Mouse (Mus musculus) spleen, adult 2 months (tissue): ENCODE data around the gene Pitpnc1. TPM values are rescaled to one million over a fixed set of nuclear protein-coding genes. Genes with fewer than 3 reads are reported as not detected.

Source experiments
- DNase-seq, 2 experiments: peaks; one replicate each; pipeline versions ENCODE4 v3.0.0 to v3.0.0-alpha.2; 2012 to 2021; ENCODE audit warnings: low spot score in 2 of 2, low read depth in 1 of 2
- H3K27ac ChIP-seq: fragments of 200-500 bp; 2 replicates; pipeline ENCODE4 v1.5.1; 2012; ENCODE audit warnings: low read length, inconsistent platforms; ENCODE audit not compliant: insufficient read depth
- H3K27me3 ChIP-seq: fragments of 200-500 bp; 2 replicates; pipeline ENCODE4 v1.6.1; 2012; ENCODE audit warnings: mild to moderate bottlenecking, moderate library complexity, low read length, inconsistent platforms; ENCODE audit not compliant: control insufficient read depth, insufficient read depth
- H3K36me3 ChIP-seq: fragments of 200-500 bp; 2 replicates; pipeline ENCODE4 v1.6.1; 2012; ENCODE audit warnings: mild to moderate bottlenecking, low read length, inconsistent platforms; ENCODE audit not compliant: control insufficient read depth, insufficient read depth
- H3K4me1 ChIP-seq: fragments of 200-500 bp; 2 replicates; pipeline ENCODE4 v1.6.1; 2011; ENCODE audit warnings: inconsistent platforms; ENCODE audit not compliant: control insufficient read depth, insufficient read depth, insufficient read length
- H3K4me3 ChIP-seq: fragments of 200-500 bp; 2 replicates; pipeline ENCODE4 v1.5.1; 2011; ENCODE audit warnings: mild to moderate bottlenecking, inconsistent platforms; ENCODE audit not compliant: insufficient read depth, insufficient read length; ENCODE audit errors: extremely low read depth
- CTCF ChIP-seq: fragments of 200-500 bp; IDR thresholded peaks from 2 replicates; pipeline ENCODE4 v1.5.1; 2011; ENCODE audit warnings: mild to moderate bottlenecking, inconsistent platforms; ENCODE audit not compliant: insufficient read depth, insufficient read length, insufficient replicate concordance; ENCODE audit errors: extremely low read depth
- POLR2A ChIP-seq: fragments of 200-500 bp; IDR thresholded peaks from 2 replicates; pipeline ENCODE4 v1.6.1; 2011; ENCODE audit warnings: low read depth, low read length, inconsistent platforms
- WGBS: fragments of 180-500 bp; shearing (Covaris S2); methylation state at CpG from one replicate; pipeline ENCODE4 v1.1.7; 2018; 5-methylcytosine and 5-hydroxymethylcytosine counted together
- polyA plus RNA-seq: library from polyadenylated mRNA; depleted of rRNA; stranded (reverse); fragments of >200 nt; gene quantifications from 2 replicates; pipeline ENCODE4 v1.2.3, GENCODE M21; 2012

The Pitpnc1 gene
- polyA plus RNA-seq, 1 experiment, result 6.4 TPM

DNA sequence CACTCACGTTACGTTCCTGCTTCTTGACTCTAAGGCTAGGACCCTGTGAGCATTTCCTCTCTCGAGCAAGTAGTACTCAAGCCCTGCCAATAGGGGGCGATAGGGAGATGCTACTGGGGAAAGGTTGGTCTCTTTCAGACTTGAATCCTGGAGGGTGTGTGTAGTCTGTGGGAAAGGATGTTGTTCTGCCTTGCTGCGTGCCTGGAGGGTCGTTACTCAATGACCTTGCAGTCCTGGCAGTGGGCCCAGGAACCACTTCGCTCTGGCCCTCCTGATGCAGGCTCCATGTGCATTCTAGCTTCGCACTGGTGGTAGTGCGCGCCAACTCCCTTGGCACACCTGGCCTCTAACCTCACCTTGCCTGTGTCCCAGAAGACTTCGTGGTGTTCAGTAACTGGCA lies 215.3 kb downstream of the Pitpnc1 start:
- Histone ChIP-seq H3K4me1 (no peaks in the 10 kb centered on the region), H3K36me3 (peaks cover 4% of the 10 kb centered on the region; the same call in 1 of the 2 replicates), H3K4me3 (no peak overlapping the region), H3K27ac (no peak overlapping the region), H3K27me3 (no peaks in the 10 kb centered on the region)
- DNase-seq, result no peak
- TF ChIP-seq CTCF, result no peak
- no peak for TF ChIP-seq POLR2A
- WGBS, result 91% methylated on average over 11 of the region's 11 CpGs

DNA sequence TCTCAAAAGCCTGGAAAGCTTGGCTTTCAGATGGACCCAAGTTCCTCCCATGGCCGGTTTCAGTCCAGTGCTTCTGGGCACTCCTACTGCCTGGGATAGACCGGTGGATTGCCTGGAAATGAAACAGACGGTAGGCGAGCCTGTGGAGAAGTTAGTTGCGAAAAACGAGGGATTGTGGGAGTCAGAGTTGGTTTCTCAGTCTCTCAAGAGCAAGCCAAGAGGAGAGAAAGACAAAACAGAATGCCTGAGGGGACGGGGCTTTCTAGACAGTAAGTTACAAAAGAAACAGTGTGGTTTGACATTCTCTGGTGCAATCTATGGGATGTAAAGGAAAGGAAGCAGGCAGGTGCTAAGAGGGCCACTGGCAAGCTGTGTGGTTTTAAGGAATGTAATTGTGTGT lies 216.3 kb downstream of the Pitpnc1 start:
- TF ChIP-seq POLR2A (no peak), CTCF (no peak)
- Histone ChIP-seq H3K27ac (no peak overlapping the region), H3K36me3 (peaks cover 4% of the 10 kb centered on the region; the same call in 1 of the 2 replicates), H3K4me3 (no peak overlapping the region), H3K27me3 (no peaks in the 10 kb centered on the region), H3K4me1 (no peaks in the 10 kb centered on the region)
- DNase-seq, result no peak
- 94% methylated on average over 7 of the region's 7 CpGs for WGBS

DNA sequence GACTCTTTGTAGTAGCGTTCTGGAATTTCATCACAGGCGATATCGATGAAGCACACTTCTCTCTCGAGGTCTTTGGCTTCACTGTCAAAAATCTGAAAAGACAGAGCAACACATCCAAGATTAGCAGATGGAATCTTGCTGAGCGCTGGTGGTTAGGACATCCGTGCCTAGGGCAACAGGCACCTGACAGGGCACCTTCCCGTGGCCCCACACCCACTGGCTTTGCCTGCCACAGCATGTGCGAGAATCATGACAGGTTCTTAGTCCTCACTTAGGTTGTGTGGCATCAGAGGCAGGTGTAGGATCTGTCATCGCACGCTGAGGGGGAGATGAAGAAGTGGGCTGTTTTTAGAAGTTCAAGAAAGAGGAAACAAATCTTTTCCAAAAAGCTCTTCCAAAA lies 218.5 kb downstream of the Pitpnc1 start:
- H3K4me3 ChIP-seq, result no peak overlapping the region
- H3K27ac ChIP-seq, result no peak overlapping the region
- no peaks in the 10 kb centered on the region for H3K27me3 ChIP-seq
- 94% methylated on average over 10 of the region's 10 CpGs for WGBS
- peaks cover 5% of the 10 kb centered on the region; the same call in 1 of the 2 replicates for H3K36me3 ChIP-seq
- DNase-seq, result no peak
- H3K4me1 ChIP-seq, result no peaks in the 10 kb centered on the region
- TF ChIP-seq CTCF (no peak), POLR2A (no peak)

DNA sequence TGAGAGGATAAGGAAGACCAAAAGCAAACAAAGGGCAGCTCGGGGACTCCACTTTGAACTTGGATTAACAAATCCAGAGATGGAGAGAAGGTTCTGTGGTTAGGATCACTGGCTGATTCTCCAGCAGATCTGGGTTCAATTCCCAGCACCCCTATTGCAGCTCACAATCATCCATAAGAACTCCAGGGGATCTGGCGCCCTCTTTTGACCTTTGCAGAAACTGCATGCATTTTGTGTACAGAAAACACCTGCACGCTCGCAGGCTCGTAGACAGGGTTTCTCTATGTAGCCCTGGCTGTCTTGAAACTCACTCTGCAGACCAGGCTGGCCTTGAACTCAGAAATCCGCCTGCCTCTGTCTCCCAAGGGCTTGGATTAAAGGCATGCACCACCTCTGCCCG lies 219.0 kb downstream of the Pitpnc1 start:
- H3K4me3 ChIP-seq, result no peak overlapping the region
- no peak for TF ChIP-seq POLR2A
- no peak; the same call in 1 of the 2 replicates for TF ChIP-seq CTCF
- DNase-seq, result no peak
- H3K27me3 ChIP-seq, result no peaks in the 10 kb centered on the region
- H3K27ac ChIP-seq, result no peak overlapping the region
- 94% methylated on average over 7 of the region's 7 CpGs for WGBS
- H3K4me1 ChIP-seq, result no peaks in the 10 kb centered on the region
- H3K36me3 ChIP-seq, result peaks cover 5% of the 10 kb centered on the region; the same call in 1 of the 2 replicates

DNA sequence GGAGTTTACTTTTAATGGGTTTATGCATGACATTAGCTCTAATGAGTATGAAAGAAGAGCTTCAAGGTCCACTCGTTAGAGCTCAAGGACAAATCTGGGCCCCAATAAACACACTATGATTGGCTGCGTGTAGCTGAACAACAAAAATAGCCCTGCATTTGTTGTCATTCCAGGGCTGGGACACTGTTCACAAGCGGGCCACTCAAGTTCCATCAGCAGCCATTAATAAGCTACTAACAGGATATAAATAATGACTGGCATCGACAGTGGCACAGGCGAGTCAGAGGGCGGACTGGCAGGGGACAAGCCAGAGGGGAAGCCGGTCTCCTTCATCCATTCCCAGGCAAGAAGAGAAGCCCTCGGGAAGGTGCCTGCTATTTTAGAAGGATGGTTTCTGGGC lies 219.6 kb downstream of the Pitpnc1 start:
- Histone ChIP-seq H3K27ac (no peak overlapping the region), H3K36me3 (peaks cover 5% of the 10 kb centered on the region; the same call in 1 of the 2 replicates), H3K4me1 (no peaks in the 10 kb centered on the region), H3K4me3 (no peak overlapping the region), H3K27me3 (no peaks in the 10 kb centered on the region)
- TF ChIP-seq POLR2A, result no peak
- 95% methylated on average over 8 of the region's 8 CpGs for WGBS
- no peak for DNase-seq

DNA sequence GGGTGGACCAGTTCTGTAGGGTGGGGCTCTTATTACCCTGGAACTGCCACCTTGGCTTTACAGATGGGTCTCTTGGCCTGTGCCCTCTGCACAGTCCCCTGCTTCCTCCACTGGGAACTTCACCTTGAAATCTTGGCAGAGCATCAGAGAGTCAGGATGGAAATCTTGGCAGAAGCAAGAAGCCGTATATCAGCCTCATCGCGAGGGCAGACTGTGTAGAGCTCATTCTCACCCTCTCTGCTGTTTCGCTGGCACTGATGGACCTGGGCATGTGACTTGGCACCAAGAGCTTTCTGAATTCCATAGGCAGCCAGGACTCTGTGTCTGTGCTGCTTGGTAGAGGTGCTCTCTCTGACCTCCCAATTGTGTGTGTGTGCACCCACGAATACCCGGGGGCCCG lies 221.7 kb downstream of the Pitpnc1 start:
- Histone ChIP-seq H3K27ac (no peak overlapping the region), H3K27me3 (no peaks in the 10 kb centered on the region), H3K36me3 (peaks cover 8% of the 10 kb centered on the region; the same call in 1 of the 2 replicates), H3K4me1 (no peaks in the 10 kb centered on the region), H3K4me3 (no peak overlapping the region)
- WGBS, result 91% methylated on average over 7 of the region's 7 CpGs
- TF ChIP-seq POLR2A (no peak), CTCF (no peak)
- no peak for DNase-seq

DNA sequence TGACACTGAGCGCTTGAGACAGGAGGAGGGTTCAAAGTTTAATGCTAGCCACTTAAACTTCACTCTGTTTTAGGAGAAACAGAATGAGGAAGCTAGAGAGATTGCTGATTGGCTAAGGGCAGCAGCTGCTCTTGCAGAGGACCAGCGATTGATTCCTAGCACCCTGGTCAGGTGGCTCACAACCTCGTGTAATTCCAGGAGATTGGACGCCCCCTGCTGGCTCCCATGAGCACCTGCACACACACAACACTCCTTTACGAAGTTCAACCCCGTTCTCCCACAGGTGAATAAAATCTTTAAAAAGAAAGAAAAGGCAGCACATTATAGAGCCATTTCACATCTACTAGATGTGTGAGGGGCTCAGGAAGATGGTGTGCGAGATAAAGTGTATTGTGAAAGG lies 224.8 kb downstream of the Pitpnc1 start:
- no peak for TF ChIP-seq POLR2A
- no peak for TF ChIP-seq CTCF
- peaks cover 4% of the 10 kb centered on the region; the same call in 1 of the 2 replicates for H3K36me3 ChIP-seq
- H3K27ac ChIP-seq, result no peak overlapping the region
- no peak for DNase-seq
- WGBS, result 90% methylated on average over 7 of the region's 7 CpGs
- H3K27me3 ChIP-seq, result no peaks in the 10 kb centered on the region
- no peak overlapping the region for H3K4me3 ChIP-seq
- H3K4me1 ChIP-seq, result no peaks in the 10 kb centered on the region

DNA sequence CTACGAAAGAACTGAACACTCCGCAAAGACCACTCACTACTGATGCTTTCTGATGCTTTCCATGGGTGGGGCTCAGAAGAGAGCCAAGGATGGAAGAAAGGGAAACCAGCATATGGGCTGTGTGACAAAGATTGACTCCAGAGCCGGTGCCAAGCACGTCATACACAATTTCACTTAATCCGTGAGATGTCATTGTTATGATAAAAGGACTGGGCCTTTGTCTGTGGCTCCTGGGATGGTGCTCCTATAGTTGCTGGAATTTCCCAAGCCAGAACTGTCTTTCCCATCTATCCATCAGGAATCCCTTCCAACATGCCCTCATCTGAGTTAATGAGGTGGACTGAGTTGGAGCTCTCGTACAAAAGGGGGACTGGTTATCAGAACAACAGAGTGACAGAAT lies 227.4 kb downstream of the Pitpnc1 start:
- no peak for TF ChIP-seq CTCF
- TF ChIP-seq POLR2A, result no peak
- 94% methylated on average over 6 of the region's 6 CpGs for WGBS
- H3K4me1 ChIP-seq, result no peaks in the 10 kb centered on the region
- no peak overlapping the region for H3K27ac ChIP-seq
- H3K36me3 ChIP-seq, result peaks cover 2% of the 10 kb centered on the region; the same call in 1 of the 2 replicates
- H3K27me3 ChIP-seq, result no peaks in the 10 kb centered on the region
- DNase-seq, result no peak
- H3K4me3 ChIP-seq, result no peak overlapping the region
